Mouse (Mus musculus): ENCODE results near the gene Slc20a1. TPM values are rescaled to one million over a fixed set of nuclear protein-coding genes. Genes with fewer than 3 reads are reported as not detected.
A peak's percentile ranks its signal among the peaks of the same experiment; 100 is the strongest.

Gene Slc20a1
- polyA plus RNA-seq, 2 experiments = 42.7 to 50.7 TPM

- Histone ChIP-seq H3K36me3 (replicated peaks; ENCODE audit: control insufficient read depth, insufficient read depth, low read depth) (no peaks in the 10 kb centered on the region), H3K27me3 (ENCODE audit: control insufficient read depth, insufficient read depth, low read length) (no peaks in the 10 kb centered on the region), H3K4me1 (replicated peaks; ENCODE audit: control insufficient read depth in 2 of 2, insufficient read depth in 2 of 2, low read length in 1 of 2) (0 out of 4 replicates have a peak, but pooled peaks cover 0 to 2% of the 10 kb centered on the region in 2 experiments), H3K9me3 (ENCODE audit: control insufficient read depth, low read length) (no peaks in the 10 kb centered on the region), H3K4me2 (ENCODE audit: low read depth) (no peak overlapping the region), H3K4me3 (ENCODE audit: insufficient read depth in 1 of 2, low read depth in 2 of 2, low read length in 2 of 2) (no peak overlapping the region), H3K9ac (replicated peaks) (no peak overlapping the region), H3K27ac (no peak overlapping the region)
- no peak for DNase-seq (ENCODE audit: low read depth in 3 of 3, low spot score in 3 of 3)
- ATAC-seq (ENCODE audit: insufficient read depth) = no peak
- WGBS (ENCODE audit: insufficient replicate concordance) = 41% methylated on average over 5 of the region's 5 CpGs
- TF ChIP-seq CTCF (IDR thresholded peaks at IDR 0.05; ENCODE audit: low read depth) (no peak), EP300 (IDR thresholded peaks at IDR 0.05; ENCODE audit: low read depth) (no peak)
These were observed 33.7 kb upstream of the Slc20a1 start for GRCm38 (mm10) chr2:129164815-129165214.

DNA sequence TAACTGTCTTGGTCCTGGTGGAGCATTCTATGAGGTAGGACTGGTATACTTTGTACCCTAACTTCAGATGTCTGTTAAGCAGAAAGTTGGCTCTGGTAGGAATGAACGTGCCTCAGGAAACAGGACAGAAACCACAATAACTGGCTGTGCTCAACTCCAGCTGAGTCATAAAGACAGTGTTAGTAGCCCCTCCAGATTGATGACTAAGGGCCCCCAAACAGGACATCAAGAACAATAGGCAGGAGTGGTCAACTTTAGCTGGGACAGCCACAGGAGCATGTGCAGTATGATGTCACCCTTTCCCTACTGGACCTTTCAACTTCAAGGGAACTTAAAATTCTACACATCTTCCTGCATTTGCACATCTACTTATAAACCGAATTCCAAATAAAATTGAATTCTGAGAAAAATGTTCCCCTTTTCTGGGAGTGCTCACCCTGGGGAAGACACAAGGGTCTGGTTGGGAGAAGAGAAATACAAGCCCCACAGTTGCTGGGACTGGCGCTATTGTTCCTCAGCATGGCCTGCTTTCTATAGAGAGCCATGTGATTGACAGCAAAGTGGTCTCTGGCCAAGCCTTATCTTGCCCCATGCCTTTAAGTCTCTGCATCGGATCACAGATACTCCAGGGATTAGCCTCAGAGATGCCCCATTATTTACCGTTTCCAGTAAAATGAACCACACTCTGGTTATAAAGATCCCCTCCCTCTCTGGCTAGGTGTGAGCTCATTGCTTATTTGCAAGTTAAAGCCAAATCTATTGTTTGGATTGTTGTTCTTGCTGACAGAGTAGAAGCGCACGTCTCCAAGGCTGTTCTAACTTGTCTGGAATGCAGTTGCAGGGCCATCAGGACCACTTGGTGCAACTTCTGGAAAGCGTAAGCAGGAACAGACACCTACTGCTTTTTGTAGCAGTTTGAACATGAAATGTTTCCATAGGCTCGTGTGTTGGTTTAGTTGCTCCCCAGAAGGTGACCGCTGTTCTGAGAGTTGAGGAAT, 31.8 kb upstream of the Slc20a1 start:
- no peak overlapping the region for H3K27ac ChIP-seq
- 0 out of 4 replicates have a peak, but pooled peaks cover 0 to 2% of the 10 kb centered on the region in 2 experiments for H3K4me1 ChIP-seq (replicated peaks; ENCODE audit: control insufficient read depth in 2 of 2, insufficient read depth in 2 of 2, low read length in 1 of 2)
- H3K9me3 ChIP-seq (ENCODE audit: control insufficient read depth, low read length) = no peaks in the 10 kb centered on the region
- TF ChIP-seq CTCF (IDR thresholded peaks at IDR 0.05; ENCODE audit: low read depth) (no peak), EP300 (IDR thresholded peaks at IDR 0.05; ENCODE audit: low read depth) (no peak)
- DNase-seq (ENCODE audit: low read depth in 3 of 3, low spot score in 3 of 3) = no peak
- 43% methylated on average over 10 of the region's 10 CpGs for WGBS (ENCODE audit: insufficient replicate concordance)
- no peak for ATAC-seq (ENCODE audit: insufficient read depth)
- no peak overlapping the region for H3K4me2 ChIP-seq (ENCODE audit: low read depth)
- no peaks in the 10 kb centered on the region for H3K36me3 ChIP-seq (replicated peaks; ENCODE audit: control insufficient read depth, insufficient read depth, low read depth)
- no peaks in the 10 kb centered on the region for H3K27me3 ChIP-seq (ENCODE audit: control insufficient read depth, insufficient read depth, low read length)
- H3K9ac ChIP-seq (replicated peaks) = no peak overlapping the region
- H3K4me3 ChIP-seq (ENCODE audit: insufficient read depth in 1 of 2, low read depth in 2 of 2, low read length in 2 of 2) = no peak overlapping the region

GRCm38 (mm10) chr2:129173386-129173785, 25.2 kb upstream of the Slc20a1 start:
- WGBS (ENCODE audit: insufficient replicate concordance) = 57% methylated on average over 10 of the region's 10 CpGs
- TF ChIP-seq EP300 (IDR thresholded peaks at IDR 0.05; ENCODE audit: low read depth) (no peak), CTCF (IDR thresholded peaks at IDR 0.05; ENCODE audit: low read depth) (no peak)

DNA sequence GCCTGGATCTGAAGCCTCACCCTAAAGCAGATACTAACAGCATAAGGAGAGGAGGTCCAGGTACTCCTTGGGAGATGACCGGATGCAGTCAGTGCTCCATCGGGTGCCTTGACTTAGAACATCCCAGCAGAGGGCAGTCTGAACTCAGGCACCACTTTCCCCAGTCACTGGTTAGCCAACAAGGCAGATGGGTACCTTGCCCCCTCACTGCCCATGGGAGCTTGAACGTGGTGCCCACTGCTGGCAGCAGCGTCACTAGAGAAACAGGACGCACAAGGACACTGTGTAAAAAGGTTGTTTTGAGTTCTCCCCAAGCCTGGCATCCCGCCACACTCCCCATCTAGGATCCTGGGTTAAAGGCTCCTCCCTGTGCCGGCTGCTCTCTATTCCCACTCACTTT, 24.1 kb upstream of the Slc20a1 start:
- no peaks in the 10 kb centered on the region for H3K36me3 ChIP-seq (replicated peaks; ENCODE audit: control insufficient read depth, insufficient read depth, low read depth)
- H3K27ac ChIP-seq = no peak overlapping the region
- TF ChIP-seq EP300 (IDR thresholded peaks at IDR 0.05; ENCODE audit: low read depth) = no peak
- TF ChIP-seq CTCF (IDR thresholded peaks at IDR 0.05; ENCODE audit: low read depth) = peak; percentile 89
- no peak overlapping the region for H3K4me2 ChIP-seq (ENCODE audit: low read depth)
- ATAC-seq (ENCODE audit: insufficient read depth) (no peak), DNase-seq (ENCODE audit: low read depth in 3 of 3, low spot score in 3 of 3) (no peak)
- H3K9me3 ChIP-seq (ENCODE audit: control insufficient read depth, low read length) = no peaks in the 10 kb centered on the region
- H3K27me3 ChIP-seq (ENCODE audit: control insufficient read depth, insufficient read depth, low read length) = no peaks in the 10 kb centered on the region
- H3K4me1 ChIP-seq (replicated peaks; ENCODE audit: control insufficient read depth in 2 of 2, insufficient read depth in 2 of 2, low read length in 1 of 2) = peaks cover 0 to 7% of the 10 kb centered on the region in 2 experiments; a peak in 1 of 4 replicates
- 41% methylated on average over 7 of the region's 7 CpGs for WGBS (ENCODE audit: insufficient replicate concordance)
- no peak overlapping the region for H3K4me3 ChIP-seq (ENCODE audit: insufficient read depth in 1 of 2, low read depth in 2 of 2, low read length in 2 of 2)
- H3K9ac ChIP-seq (replicated peaks) = no peak overlapping the region

More at GRCm38 (mm10) chr2:129173386-129173785, 25.2 kb upstream of the Slc20a1 start:
- Histone ChIP-seq H3K9me3 (ENCODE audit: control insufficient read depth, low read length) (no peaks in the 10 kb centered on the region), H3K4me2 (ENCODE audit: low read depth) (no peak overlapping the region), H3K27me3 (ENCODE audit: control insufficient read depth, insufficient read depth, low read length) (no peaks in the 10 kb centered on the region), H3K4me3 (ENCODE audit: insufficient read depth in 1 of 2, low read depth in 2 of 2, low read length in 2 of 2) (no peak overlapping the region), H3K4me1 (replicated peaks; ENCODE audit: control insufficient read depth in 2 of 2, insufficient read depth in 2 of 2, low read length in 1 of 2) (peaks cover 0 to 5% of the 10 kb centered on the region in 2 experiments; a peak in 1 of 4 replicates), H3K9ac (replicated peaks) (no peak overlapping the region; the same call in 1 of the 2 replicates), H3K27ac (no peak overlapping the region), H3K36me3 (replicated peaks; ENCODE audit: control insufficient read depth, insufficient read depth, low read depth) (no peaks in the 10 kb centered on the region)
- DNase-seq (ENCODE audit: low read depth in 3 of 3, low spot score in 3 of 3) (no peak), ATAC-seq (ENCODE audit: insufficient read depth) (no peak)

DNA sequence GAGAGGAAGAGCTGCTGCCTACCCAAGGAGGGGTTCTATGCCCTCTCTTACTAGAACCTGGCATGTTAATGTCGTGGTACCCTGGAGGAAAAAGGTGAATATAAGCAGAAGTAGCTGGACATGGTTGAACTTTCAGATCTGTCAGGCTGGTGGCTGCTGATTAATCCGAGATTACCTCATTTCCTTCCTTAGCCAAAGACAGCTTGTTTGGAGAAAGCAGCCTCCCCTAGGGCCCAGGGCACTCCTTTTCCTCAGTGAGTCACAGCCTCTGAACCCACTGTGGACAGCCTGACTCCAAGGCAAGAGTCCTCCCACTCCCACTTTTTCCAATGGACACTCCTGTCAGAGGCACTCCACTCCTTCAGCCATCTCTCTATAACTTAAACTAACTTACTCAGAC, 22.9 kb upstream of the Slc20a1 start:
- H3K9me3 ChIP-seq (ENCODE audit: control insufficient read depth, low read length) = no peaks in the 10 kb centered on the region
- no peak for TF ChIP-seq EP300 (IDR thresholded peaks at IDR 0.05; ENCODE audit: low read depth)
- no peak for TF ChIP-seq CTCF (IDR thresholded peaks at IDR 0.05; ENCODE audit: low read depth)
- no peaks in the 10 kb centered on the region for H3K27me3 ChIP-seq (ENCODE audit: control insufficient read depth, insufficient read depth, low read length)
- H3K4me1 ChIP-seq (replicated peaks; ENCODE audit: control insufficient read depth in 2 of 2, insufficient read depth in 2 of 2, low read length in 1 of 2) = peaks cover 0 to 7% of the 10 kb centered on the region in 2 experiments; a peak in 1 of 4 replicates
- WGBS (ENCODE audit: insufficient replicate concordance) = 9% methylated on average over 2 of the region's 2 CpGs
- ATAC-seq (ENCODE audit: insufficient read depth) = 0 out of 2 replicates have a peak, but pooled peaks have one; percentile 5
- H3K4me3 ChIP-seq (ENCODE audit: insufficient read depth in 1 of 2, low read depth in 2 of 2, low read length in 2 of 2) = no peak overlapping the region
- no peaks in the 10 kb centered on the region for H3K36me3 ChIP-seq (replicated peaks; ENCODE audit: control insufficient read depth, insufficient read depth, low read depth)
- DNase-seq (ENCODE audit: low read depth in 3 of 3, low spot score in 3 of 3) = no peak
- no peak overlapping the region for H3K9ac ChIP-seq (replicated peaks)
- H3K27ac ChIP-seq = no peak overlapping the region
- H3K4me2 ChIP-seq (ENCODE audit: low read depth) = no peak overlapping the region
